Mouse (Mus musculus) ES-Bruce4 (cell line): ENCODE data around the gene Olfr643.

Experiments
- CTCF ChIP-seq: IDR thresholded peaks from one replicate; pipeline ENCODE4 v1.8.1; 2011; ENCODE audit warnings: low read depth, low read length
- POLR2A ChIP-seq: IDR thresholded peaks from one replicate; pipeline ENCODE4 v1.8.1; 2011; ENCODE audit warnings: low read length; ENCODE audit not compliant: insufficient read depth

GRCm38 (mm10) chr7:103971782-103972181 lies 165.4 kb downstream of the Olfr643 start:
- no peak for TF ChIP-seq CTCF
- no peak for TF ChIP-seq POLR2A
